Mouse (Mus musculus) embryonic stem cell, embryonic (primary cell): ENCODE results near the gene Bptf.

Source experiments
- CTCF ChIA-PET, 4 experiments: fragments of 300-600 bp in 2 of 4; fragments of 350-600 bp in 2 of 4; sonication (Branson Sonifier 250); formaldehyde crosslinking; loops; one replicate each; lab custom pipeline; 2022; ENCODE audit warnings: inconsistent platforms in 2 of 4; lab: Charles Lee
- POLR2A ChIA-PET, 4 experiments: fragments of 300-600 bp in 2 of 4; fragments of 350-600 bp in 2 of 4; sonication (Branson Sonifier 250); formaldehyde crosslinking; loops; one replicate each; lab custom pipeline; 2022; ENCODE audit warnings: antibody characterized with exemption in 4 of 4, inconsistent platforms in 1 of 4; lab: Charles Lee

The Bptf gene

GRCm38 (mm10) chr11:107105227-107105626, 26.7 kb downstream of the Bptf start:
- ChIA-PET POLR2A (interaction anchor here in 3 of 4 experiments (0.6 to 18.1 kb wide), 11 partner anchors 8 to 691 kb away, joined by 3 to 396 read pairs (median 6); partner anchors contain the start of gene Bptf (in 2 of the 3)), CTCF (interaction anchor here (0.6 to 3.1 kb wide), 16 partner anchors 8 to 232 kb away, joined by 3 to 20 read pairs (median 3); partner anchors contain the start of gene Bptf (in 1 of the 4))

GRCm38 (mm10) chr11:107103736-107104135, 28.2 kb downstream of the Bptf start:
- POLR2A ChIA-PET, result interaction anchor here in 3 of 4 experiments (1.0 to 18.1 kb wide), 9 partner anchors 9 to 55 kb away, joined by 3 to 396 read pairs (median 4); partner anchors contain the start of gene Bptf (in 1 of the 3)
- CTCF ChIA-PET, result interaction anchor here (0.6 to 3.1 kb wide), 6 partner anchors 9 to 256 kb away, joined by 3 to 12 read pairs (median 4); no protein-coding TSS in a partner anchor

- POLR2A ChIA-PET, result interaction anchor here in 3 of 4 experiments (1.1 to 18.1 kb wide), 8 partner anchors 10 to 35 kb away, joined by 3 to 396 read pairs (median 5); partner anchors contain the start of gene Bptf (in 1 of the 3)
- CTCF ChIA-PET, result interaction anchor here in 3 of 4 experiments (0.6 to 3.1 kb wide), 6 partner anchors 10 to 257 kb away, joined by 3 to 12 read pairs (median 4); no protein-coding TSS in a partner anchor
Observed at GRCm38 (mm10) chr11:107103224-107103589, 28.7 kb downstream of the Bptf start.

GRCm38 (mm10) chr11:107102465-107103223, 29.3 kb downstream of the Bptf start:
- CTCF ChIA-PET, result interaction anchor here in 3 of 4 experiments (0.6 to 3.1 kb wide), 6 partner anchors 10 to 57 kb away, joined by 3 to 12 read pairs (median 3); no protein-coding TSS in a partner anchor
- POLR2A ChIA-PET, result interaction anchor here in 3 of 4 experiments (1.1 to 18.1 kb wide), 8 partner anchors 11 to 35 kb away, joined by 3 to 396 read pairs (median 5); partner anchors contain the start of gene Bptf (in 1 of the 3)

- CTCF ChIA-PET, result interaction anchor here in 2 of 4 experiments (0.6 to 1.3 kb wide), 6 partner anchors 10 to 65 kb away, joined by 3 to 5 read pairs (median 3); no protein-coding TSS in a partner anchor
- POLR2A ChIA-PET, result interaction anchor here in 2 of 4 experiments (0.5 to 3.0 kb wide), 8 partner anchors 10 to 110 kb away, joined by 3 to 15 read pairs (median 4); partner anchors contain the start of gene Nol11 (in 1 of the 2)
Observed at GRCm38 (mm10) chr11:107096973-107097372, 35.0 kb downstream of the Bptf start.

GRCm38 (mm10) chr11:107093871-107094270, 38.1 kb downstream of the Bptf start:
- ChIA-PET POLR2A (interaction anchor here in 1 of 4 experiments (0.9 to 1.3 kb wide), 3 partner anchors 12 to 42 kb away, joined by 3 to 4 read pairs (median 3); no protein-coding TSS in a partner anchor), CTCF (no interaction called here)

- POLR2A ChIA-PET, result interaction anchor here in 2 of 4 experiments (0.7 to 1.7 kb wide), 8 partner anchors 9 to 80 kb away, joined by 3 to 6 read pairs (median 4); partner anchors contain the start of gene Bptf (in 1 of the 2)
- CTCF ChIA-PET, result interaction anchor here in 3 of 4 experiments (0.5 to 1.6 kb wide), 3 partner anchors 16 to 77 kb away, joined by 4 to 10 read pairs (median 4); no protein-coding TSS in a partner anchor
Observed at GRCm38 (mm10) chr11:107092637-107093036, 39.3 kb downstream of the Bptf start.

GRCm38 (mm10) chr11:107085866-107086265, 46.1 kb downstream of the Bptf start:
- ChIA-PET CTCF (no interaction called here), POLR2A (interaction anchor here in 1 of 4 experiments (0.6 kb wide), 1 partner anchor 72 kb away, joined by 3 read pairs; no protein-coding TSS in a partner anchor)

GRCm38 (mm10) chr11:107083480-107083879, 48.4 kb downstream of the Bptf start:
- POLR2A ChIA-PET, result interaction anchor here in 2 of 4 experiments (1.1 to 1.5 kb wide), 8 partner anchors 9 to 296 kb away, joined by 3 to 5 read pairs (median 3); no protein-coding TSS in a partner anchor
- CTCF ChIA-PET, result interaction anchor here in 1 of 4 experiments (1.1 kb wide), 1 partner anchor 54 kb away, joined by 3 read pairs; no protein-coding TSS in a partner anchor

- CTCF ChIA-PET, result interaction anchor here in 1 of 4 experiments (1.3 kb wide), 1 partner anchor 51 kb away, joined by 5 read pairs; no protein-coding TSS in a partner anchor
- POLR2A ChIA-PET, result interaction anchor here in 2 of 4 experiments (0.8 to 3.5 kb wide), 9 partner anchors 12 to 72 kb away, joined by 3 to 17 read pairs (median 4); partner anchors contain the start of genes 1810010H24Rik (in 1 of the 2) and Kpna2 (in 1 of the 2)
Observed at GRCm38 (mm10) chr11:107065216-107065785, 66.6 kb downstream of the Bptf start.

- ChIA-PET POLR2A (interaction anchor here in 2 of 4 experiments (0.7 to 3.5 kb wide), 8 partner anchors 12 to 241 kb away, joined by 3 to 17 read pairs (median 4); partner anchors contain the start of gene Kpna2 (in 1 of the 2)), CTCF (interaction anchor here in 3 of 4 experiments (1.1 to 2.0 kb wide), 3 partner anchors 13 to 50 kb away, joined by 3 to 5 read pairs (median 5); no protein-coding TSS in a partner anchor)
Observed at GRCm38 (mm10) chr11:107064590-107064989, 67.3 kb downstream of the Bptf start.

GRCm38 (mm10) chr11:107063067-107063466, 68.9 kb downstream of the Bptf start:
- CTCF ChIA-PET, result interaction anchor here in 3 of 4 experiments (0.6 to 2.0 kb wide), 4 partner anchors 10 to 320 kb away, joined by 3 to 5 read pairs (median 4); no protein-coding TSS in a partner anchor

GRCm38 (mm10) chr11:107060941-107061340, 71.0 kb downstream of the Bptf start:
- POLR2A ChIA-PET, result no interaction called here
- CTCF ChIA-PET, result no interaction called here

More at GRCm38 (mm10) chr11:107063067-107063466, 68.9 kb downstream of the Bptf start:
- POLR2A ChIA-PET, result interaction anchor here in 1 of 4 experiments (0.5 to 3.5 kb wide), 5 partner anchors 8 to 74 kb away, joined by 3 to 17 read pairs (median 3); partner anchors contain the start of gene Kpna2

GRCm38 (mm10) chr11:107059634-107060033, 72.3 kb downstream of the Bptf start:
- ChIA-PET CTCF (interaction anchor here in 3 of 4 experiments (0.9 to 1.7 kb wide), 3 partner anchors 34 to 78 kb away, joined by 3 read pairs; partner anchors contain the start of gene 1810010H24Rik (in 1 of the 3)), POLR2A (interaction anchor here in 3 of 4 experiments (0.8 to 1.3 kb wide), 4 partner anchors 10 to 60 kb away, joined by 3 to 6 read pairs (median 4); partner anchors contain the start of gene Kpna2 (in 1 of the 3))

- ChIA-PET POLR2A (interaction anchor here in 3 of 4 experiments (0.6 to 2.3 kb wide), 15 partner anchors 12 to 271 kb away, joined by 3 to 8 read pairs (median 4); partner anchors contain the start of gene Kpna2 (in 1 of the 3)), CTCF (interaction anchor here in 3 of 4 experiments (0.6 to 1.6 kb wide), 11 partner anchors 10 to 81 kb away, joined by 3 to 15 read pairs (median 4); no protein-coding TSS in a partner anchor)
Observed at GRCm38 (mm10) chr11:107057391-107057790, 74.5 kb downstream of the Bptf start.

- ChIA-PET CTCF (interaction anchor here in 2 of 4 experiments (1.0 to 1.2 kb wide), 2 partner anchors 51 to 104 kb away, joined by 3 read pairs; no protein-coding TSS in a partner anchor), POLR2A (interaction anchor here in 1 of 4 experiments (1.4 to 3.9 kb wide), 2 partner anchors 9 to 20 kb away, joined by 4 to 17 read pairs; no protein-coding TSS in a partner anchor)
Observed at GRCm38 (mm10) chr11:107054870-107055269, 77.1 kb downstream of the Bptf start.
